Mouse (Mus musculus) bone marrow macrophage, adult 2 months (primary cell): Measurements from ENCODE around the gene Bcl11b. TPM values are rescaled to one million over a fixed set of nuclear protein-coding genes. Genes with fewer than 3 reads are reported as not detected.

Source experiments
- H3K27ac ChIP-seq: 2 replicates; pipeline ENCODE4 v1.5.1; 2012; ENCODE audit warnings: low read depth, low read length; ENCODE audit not compliant: insufficient read depth
- H3K4me1 ChIP-seq: 2 replicates; pipeline ENCODE4 v1.6.1; 2012; ENCODE audit warnings: low read length; ENCODE audit not compliant: control insufficient read depth, insufficient read depth
- H3K4me3 ChIP-seq: 2 replicates; pipeline ENCODE4 v1.5.1; 2012; ENCODE audit warnings: mild to moderate bottlenecking, low read length, moderate library complexity; ENCODE audit not compliant: insufficient read depth
- CTCF ChIP-seq: IDR thresholded peaks from 2 replicates; pipeline ENCODE4 v1.5.1; 2012; ENCODE audit warnings: low read depth, mild to moderate bottlenecking, low read length, moderate library complexity
- POLR2A ChIP-seq: IDR thresholded peaks from 2 replicates; pipeline ENCODE4 v1.6.1; 2012; ENCODE audit warnings: mild to moderate bottlenecking, low read depth, low read length, borderline replicate concordance
- polyA plus RNA-seq: library from polyadenylated mRNA; stranded (reverse); fragments of >200 nt; gene quantifications from 2 replicates; pipeline ENCODE4 v1.2.4, GENCODE M21; 2012; ENCODE audit not compliant: missing spikeins, insufficient read depth, insufficient read length

Gene Bcl11b
- polyA plus RNA-seq, 1 experiment: not detected

DNA sequence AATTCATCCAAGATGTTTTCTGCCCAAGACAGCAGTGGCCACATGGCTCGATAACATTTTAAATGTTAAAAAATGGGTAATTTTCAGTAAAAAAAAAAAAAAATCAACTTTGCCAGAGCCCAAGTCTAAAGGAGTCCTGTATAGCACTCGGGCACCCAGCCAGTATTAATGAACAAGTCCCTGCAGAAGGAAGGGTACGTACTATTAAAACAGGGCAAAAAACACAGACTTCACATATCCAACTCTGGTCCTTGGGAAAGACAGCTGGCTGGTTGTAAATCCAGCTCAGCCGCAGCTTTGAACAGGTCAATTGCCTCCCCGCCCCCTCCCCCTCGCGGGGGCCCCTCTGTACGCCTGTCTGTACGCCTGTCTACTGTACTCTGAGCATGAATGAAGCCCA, 127.2 kb downstream of the Bcl11b start:
- Histone ChIP-seq H3K27ac (no peak overlapping the region), H3K4me3 (no peak overlapping the region), H3K4me1 (no peaks in the 10 kb centered on the region)
- TF ChIP-seq CTCF: no peak
- TF ChIP-seq POLR2A: no peak

DNA sequence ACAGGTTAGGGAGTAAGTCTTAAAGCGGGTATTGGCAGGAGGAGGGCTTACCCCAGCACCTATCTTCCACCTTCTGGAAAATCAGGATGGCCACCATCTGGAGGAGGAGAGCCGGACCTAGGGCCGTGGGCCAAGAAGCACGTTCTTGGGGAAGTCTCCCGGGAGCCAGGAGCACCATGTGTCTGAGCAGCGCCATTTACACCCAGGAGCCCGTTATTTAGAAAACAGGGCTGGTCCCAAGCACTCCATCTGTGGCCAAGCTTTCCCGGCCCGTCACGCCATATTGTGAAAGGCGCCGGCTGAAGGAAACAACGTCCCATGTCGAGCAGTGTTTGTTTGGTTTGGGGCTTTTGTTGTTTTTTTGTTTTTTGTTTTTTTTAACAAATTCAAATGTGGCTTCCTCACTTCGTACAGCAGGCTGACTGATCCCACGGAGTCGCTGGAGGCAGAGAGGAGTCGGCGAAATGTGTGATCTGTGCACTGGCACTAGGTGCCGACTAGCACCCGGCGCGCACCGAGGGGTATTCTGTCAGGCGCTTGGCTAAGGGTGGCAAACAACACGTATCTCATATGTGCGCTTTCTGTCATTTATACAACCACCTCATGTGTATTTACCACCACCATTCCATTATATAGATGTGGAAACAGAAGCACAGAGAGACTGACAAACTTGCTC, 128.8 kb downstream of the Bcl11b start:
- Histone ChIP-seq H3K27ac (no peak overlapping the region), H3K4me1 (no peaks in the 10 kb centered on the region), H3K4me3 (no peak overlapping the region)
- TF ChIP-seq POLR2A (no peak), CTCF (no peak)

DNA sequence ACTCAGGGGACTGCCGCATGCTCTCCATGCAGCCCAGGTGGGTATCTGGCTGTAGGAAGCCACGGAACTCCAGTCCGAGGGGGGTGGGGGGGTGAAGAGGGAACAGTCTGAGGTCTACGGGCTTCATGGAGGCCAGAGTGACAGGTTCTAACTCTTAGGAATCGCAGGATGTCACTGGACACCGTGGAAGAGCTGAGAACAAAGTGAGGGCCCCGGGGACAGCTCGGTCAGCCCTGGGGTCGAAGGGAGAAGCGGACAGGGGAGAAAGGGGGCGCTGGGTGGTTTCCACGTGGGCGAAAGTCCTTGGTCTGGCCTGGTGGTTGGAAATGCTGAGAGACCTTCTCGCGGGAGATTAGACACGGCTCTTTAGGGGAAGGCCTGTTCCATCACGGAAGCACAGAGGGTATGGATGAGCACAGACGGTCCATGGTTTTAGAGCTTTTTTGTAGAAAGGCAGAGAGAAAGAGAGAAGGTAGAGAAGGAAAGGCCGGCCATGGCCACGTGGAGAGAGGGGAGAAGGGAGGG, 133.8 kb downstream of the Bcl11b start:
- Histone ChIP-seq H3K4me3 (no peak overlapping the region), H3K27ac (no peak overlapping the region), H3K4me1 (no peaks in the 10 kb centered on the region)
- TF ChIP-seq CTCF (no peak), POLR2A (no peak)

DNA sequence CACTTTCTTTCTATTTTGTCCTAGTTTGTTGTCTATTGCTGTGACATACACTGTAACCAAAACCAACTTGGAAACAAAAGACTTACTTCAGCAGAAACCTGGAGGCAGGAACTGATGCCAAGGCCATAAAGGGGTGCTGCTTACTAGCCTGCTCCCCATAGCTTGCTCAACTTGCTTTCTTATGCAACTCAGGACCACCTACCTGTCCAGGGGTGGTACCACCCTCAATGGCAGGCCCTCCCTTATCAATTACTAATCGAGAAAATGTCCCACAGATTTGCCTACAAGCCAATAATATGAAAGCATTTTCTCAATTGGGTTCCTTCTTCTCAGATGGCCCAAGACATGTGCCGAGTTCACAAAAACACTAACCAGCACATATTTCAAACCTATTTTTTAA, 135.1 kb downstream of the Bcl11b start:
- Histone ChIP-seq H3K4me1 (no peaks in the 10 kb centered on the region), H3K27ac (no peak overlapping the region), H3K4me3 (no peak overlapping the region)
- no peak for TF ChIP-seq POLR2A

Other genes starting within 250 kb of the Bcl11b start
- 75.8 and 82.8 TPM in 2 replicates for gene Setd3, start 175.7 kb upstream of the Bcl11b start, polyA plus RNA-seq
- gene Ccnk, start 176.0 kb upstream of the Bcl11b start, polyA plus RNA-seq: 31.8 and 34.8 TPM in 2 replicates